Mouse (Mus musculus): Measurements from ENCODE around the gene Gipc1.
A peak's percentile ranks its signal among the peaks of the same experiment; 100 is the strongest.

The Gipc1 gene

DNA sequence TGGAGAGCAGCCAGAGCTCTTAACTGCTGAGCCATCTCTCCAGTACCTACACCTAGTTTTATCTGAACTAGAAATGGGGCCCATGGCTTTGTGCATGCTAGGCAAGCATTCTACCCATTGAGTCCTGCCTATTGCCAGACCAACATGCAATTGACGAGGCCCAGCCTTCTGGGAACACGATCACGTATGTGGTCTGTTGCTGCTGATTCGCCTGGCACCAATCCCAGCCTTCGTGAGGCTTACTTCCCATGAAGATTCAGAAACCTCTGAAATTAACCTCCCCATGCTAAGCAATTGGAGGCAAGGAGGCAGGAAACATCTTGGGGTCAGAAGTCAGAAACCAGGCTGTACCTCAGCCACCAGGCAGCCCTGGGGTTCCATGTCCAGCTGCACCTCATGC is 28.1 kb downstream of the Gipc1 start:
- no peak for DNase-seq (ENCODE audit: low read depth, low spot score)

GRCm38 (mm10) chr8:83681099-83681498 is 28.6 kb downstream of the Gipc1 start:
- no peak for DNase-seq (ENCODE audit: low read depth, low spot score)

DNA sequence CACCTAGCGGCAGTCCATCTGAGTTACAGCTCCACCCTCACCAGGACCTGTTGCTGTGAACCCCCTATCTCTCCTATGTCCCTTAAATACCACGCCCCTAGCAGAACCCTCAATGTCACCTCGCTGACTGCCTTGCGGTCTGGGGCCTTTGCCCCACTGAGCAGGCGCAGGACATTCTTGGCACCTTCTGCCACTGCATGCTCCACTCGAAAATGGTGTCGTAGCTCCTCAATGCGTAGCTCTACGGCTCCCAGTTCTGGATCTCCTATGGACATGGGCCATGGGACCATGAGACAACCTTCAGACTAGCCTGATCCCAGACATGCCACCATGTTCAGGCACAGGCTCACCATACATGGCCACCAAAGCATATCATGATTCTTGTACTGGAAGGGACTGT is 32.0 kb downstream of the Gipc1 start:
- no peak for DNase-seq (ENCODE audit: low read depth, low spot score)

GRCm38 (mm10) chr8:83689264-83689663 is 36.8 kb downstream of the Gipc1 start:
- no peak for DNase-seq (ENCODE audit: low read depth, low spot score)

- DNase-seq (ENCODE audit: low read depth, low spot score) = no peak
Observed at GRCm38 (mm10) chr8:83693609-83694236, 41.2 kb downstream of the Gipc1 start.

DNA sequence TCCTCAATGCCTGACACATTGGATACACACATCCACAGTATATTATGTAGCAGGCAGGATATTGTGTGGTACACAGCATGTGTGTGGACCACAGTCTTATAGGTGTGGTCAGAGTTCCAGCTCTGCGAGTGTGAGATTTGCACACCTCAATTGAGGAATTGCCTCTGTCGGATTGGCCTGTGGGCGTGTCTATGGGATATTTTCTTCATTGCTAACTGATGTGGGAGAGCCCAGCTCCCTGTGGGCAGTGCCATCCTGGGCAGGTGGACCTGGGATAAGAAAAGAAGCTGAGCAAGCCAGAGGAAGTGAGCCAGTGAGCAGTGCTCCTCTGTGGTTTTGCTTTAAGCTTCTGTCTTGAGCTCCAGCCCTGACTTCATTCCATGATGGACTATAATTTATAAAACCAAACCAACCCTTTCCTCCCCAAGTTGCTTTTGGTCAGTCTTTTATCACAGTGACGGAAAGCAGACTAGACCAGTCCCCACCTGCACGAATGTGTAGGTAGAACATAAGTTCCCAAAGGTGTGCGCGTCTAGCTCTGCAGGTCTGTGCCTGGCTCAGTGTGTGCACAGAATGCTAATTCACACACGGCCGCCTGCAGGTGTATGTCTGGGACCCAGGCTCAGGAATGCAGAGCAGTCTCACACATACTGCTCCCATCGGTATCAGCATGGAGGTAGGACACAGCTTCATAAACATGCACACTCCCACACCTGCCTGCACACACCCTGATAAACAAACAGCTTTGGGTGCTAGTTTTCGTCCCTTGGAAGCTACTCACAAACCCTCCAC is 42.1 kb downstream of the Gipc1 start:
- DNase-seq (ENCODE audit: low read depth, low spot score) = no peak

GRCm38 (mm10) chr8:83695351-83696106 is 43.1 kb downstream of the Gipc1 start:
- DNase-seq (ENCODE audit: low read depth, low spot score) = no peak

- DNase-seq (ENCODE audit: low read depth, low spot score) = no peak
Observed at GRCm38 (mm10) chr8:83697374-83698220, 45.1 kb downstream of the Gipc1 start.

DNA sequence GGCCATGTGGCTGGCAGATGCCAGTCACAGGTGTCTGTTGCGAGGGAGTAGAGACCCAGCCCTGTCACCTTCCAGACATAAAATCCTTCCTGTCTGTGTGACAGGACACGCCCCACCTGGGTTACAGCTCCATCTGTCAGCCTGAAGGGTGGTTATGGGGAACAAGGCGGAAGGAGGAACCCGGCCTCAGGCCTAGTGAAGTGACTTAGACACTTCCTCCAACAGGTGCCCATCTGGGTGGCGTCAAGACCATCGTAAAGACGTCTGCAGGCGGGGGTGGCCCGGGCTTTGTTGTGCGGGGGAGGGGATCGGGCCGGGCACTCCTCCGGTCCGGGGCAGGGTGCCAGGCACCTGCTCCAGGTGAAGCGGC is 45.8 kb downstream of the Gipc1 start:
- no peak for DNase-seq (ENCODE audit: low read depth, low spot score)

- peak; percentile 59 for DNase-seq (ENCODE audit: low read depth, low spot score)
Observed at GRCm38 (mm10) chr8:83698661-83699453, 46.4 kb downstream of the Gipc1 start, which contains the start of gene Pkn1. Pkn1 (minus strand) TSS chr8:83699179.

DNA sequence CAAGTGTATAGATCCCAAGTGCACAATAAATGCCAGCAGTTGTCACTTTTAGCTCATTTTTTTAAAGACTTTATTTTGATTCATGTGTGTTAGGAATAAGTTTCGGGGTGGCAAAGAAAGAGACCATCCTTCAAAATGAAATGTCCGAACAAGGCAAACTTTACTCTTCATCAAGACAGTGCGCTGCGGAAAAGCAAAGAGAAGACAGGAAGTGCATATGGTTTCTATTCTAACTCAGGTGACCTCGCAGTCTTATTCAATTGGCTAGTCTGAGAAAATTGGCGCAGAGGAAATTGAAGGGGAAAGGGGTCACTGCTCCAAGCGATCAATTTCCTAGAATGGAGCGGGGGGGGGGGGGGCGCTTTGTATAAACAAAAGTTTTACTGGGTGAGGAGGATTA is 47.1 kb downstream of the Gipc1 start:
- no peak for DNase-seq (ENCODE audit: low read depth, low spot score)

DNA sequence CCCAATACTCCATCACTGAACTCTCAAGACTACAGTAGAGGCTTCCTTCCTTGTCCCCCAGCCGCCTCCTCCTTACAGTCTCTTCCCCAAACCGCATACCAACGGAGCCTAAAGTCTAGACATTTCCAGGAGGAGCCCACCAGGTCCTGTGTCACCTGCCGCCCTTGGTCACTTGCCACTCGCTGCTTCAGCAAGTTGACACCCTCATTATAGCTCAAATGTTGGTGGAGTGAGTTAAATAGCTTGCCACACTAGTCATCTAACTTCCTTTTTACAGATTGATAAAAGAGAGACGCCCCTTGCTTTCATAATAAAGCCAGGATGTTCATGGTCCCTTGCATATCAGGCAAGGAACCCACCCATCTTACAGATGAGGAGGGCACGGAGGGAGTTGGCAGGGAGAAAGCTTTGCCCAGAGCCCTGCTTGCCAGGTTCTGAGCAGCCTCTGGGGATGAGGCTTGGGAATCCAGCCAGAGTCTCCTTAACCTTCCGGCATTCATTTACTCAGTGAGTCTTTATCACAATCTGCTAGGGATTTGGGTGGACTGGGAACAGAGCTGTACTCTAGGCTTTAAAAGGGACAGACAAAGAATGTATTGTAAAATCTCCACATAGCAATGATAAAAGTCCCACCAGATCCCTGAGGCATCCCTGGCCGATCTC is 48.1 kb downstream of the Gipc1 start:
- no peak for DNase-seq (ENCODE audit: low read depth, low spot score)

GRCm38 (mm10) chr8:83703426-83703825 is 50.9 kb downstream of the Gipc1 start:
- DNase-seq (ENCODE audit: low read depth, low spot score) = no peak

- no peak for DNase-seq (ENCODE audit: low read depth, low spot score)
Observed at GRCm38 (mm10) chr8:83706411-83706810, 53.9 kb downstream of the Gipc1 start.

GRCm38 (mm10) chr8:83707554-83707953 is 55.1 kb downstream of the Gipc1 start:
- no peak for DNase-seq (ENCODE audit: low read depth, low spot score)
